Mouse (Mus musculus): ENCODE results near the gene Plp1. TPM values are rescaled to one million over a fixed set of nuclear protein-coding genes. Genes with fewer than 3 reads are reported as not detected.

Plp1 gene
- polyA plus RNA-seq (2012; rRNA removed): 10.7 and 19.9 TPM in 2 replicates

GRCm38 (mm10) chrX:136822371-136822770 lies at the start of gene Plp1:
Gene Plp1, plus strand, starts transcription at chrX:136822671.

GRCm38 (mm10) chrX:136780041-136780440 lies 42.4 kb upstream of the Plp1 start, which contains the start of gene Glra4:
Gene Glra4, minus strand, starts transcription at chrX:136780141.

GRCm38 (mm10) chrX:136868061-136869040 lies 45.9 kb downstream of the Plp1 start, which contains the start of gene Rab9b:
Gene Rab9b, minus strand, starts transcription at chrX:136868755.

Other genes starting within 250 kb of the Plp1 start
- 33.8 and 87.4 TPM in 2 replicates for gene Tceal3, start 231.8 kb upstream of the Plp1 start, polyA plus RNA-seq (2012; rRNA removed)
- gene Tceal1, start 114.7 kb upstream of the Plp1 start, polyA plus RNA-seq (2012; rRNA removed): 7.1 and 7.2 TPM in 2 replicates
- 512 and 1,459 TPM in 2 replicates for gene Morf4l2, start 79.0 kb upstream of the Plp1 start, polyA plus RNA-seq (2012; rRNA removed)
- not detected in 2 replicates for gene Glra4, start 42.5 kb upstream of the Plp1 start, polyA plus RNA-seq (2012; rRNA removed)
- 1.0 and 2.1 TPM in 2 replicates for gene Rab9b, start 46.1 kb downstream of the Plp1 start, polyA plus RNA-seq (2012; rRNA removed)
- gene H2bfm, start 104.7 kb downstream of the Plp1 start, polyA plus RNA-seq (2012; rRNA removed): not detected in 2 replicates
- gene Tmsb15b2, start 152.8 kb downstream of the Plp1 start, polyA plus RNA-seq (2012; rRNA removed): 18.4 and 26.4 TPM in 2 replicates
- 3.5 and 10.2 TPM in 2 replicates for gene Tmsb15l, start 154.2 kb downstream of the Plp1 start, polyA plus RNA-seq (2012; rRNA removed)
- 4.2 and 12.1 TPM in 2 replicates for gene Tmsb15b1, start 154.2 kb downstream of the Plp1 start, polyA plus RNA-seq (2012; rRNA removed)
- 34.7 and 40.1 TPM in 2 replicates for gene Zcchc18, start 170.5 kb downstream of the Plp1 start, polyA plus RNA-seq (2012; rRNA removed)
- gene Slc25a53, start 215.6 kb downstream of the Plp1 start, polyA plus RNA-seq (2012; rRNA removed): 15.0 and 16.2 TPM in 2 replicates
- gene Fam199x, start 226.9 kb downstream of the Plp1 start, polyA plus RNA-seq (2012; rRNA removed): 3.2 and 5.2 TPM in 2 replicates